Mouse (Mus musculus): ENCODE results near the gene Fam47e. TPM values are rescaled to one million over a fixed set of nuclear protein-coding genes. Genes with fewer than 3 reads are reported as not detected.

The Fam47e gene
- total and polyA plus RNA-seq, 3 experiments, result not detected

GRCm38 (mm10) chr5:92506301-92506729 is 48.6 kb upstream of the Fam47e start (continued):
- TF ChIP-seq ZKSCAN1 (IDR thresholded peaks at IDR 0.05; ENCODE audit: low read depth, low read length), result no peak
- TF ChIP-seq GATA1 (IDR thresholded peaks at IDR 0.05; ENCODE audit: low read depth, low read length), result peak; percentile 50; the same call in 1 of the 2 replicates
- no peak for TF ChIP-seq MYB (IDR thresholded peaks at IDR 0.05; ENCODE audit: low read depth, low read length)
- TF ChIP-seq ZMIZ1 (IDR thresholded peaks at IDR 0.05; ENCODE audit: low read depth, low read length), result no peak
- TF ChIP-seq POLR2AphosphoS5 (IDR thresholded peaks at IDR 0.05; ENCODE audit: borderline replicate concordance, low read depth, low read length), result no peak
- TF ChIP-seq HCFC1 (IDR thresholded peaks at IDR 0.05; ENCODE audit: low read depth, low read length), result peak; percentile 5; the same call in 1 of the 2 replicates
- TF ChIP-seq MEF2A (IDR thresholded peaks at IDR 0.05; ENCODE audit: extremely low read depth, insufficient replicate concordance, low read depth, low read length, poor library complexity, severe bottlenecking), result no peak
- TF ChIP-seq RAD21 (IDR thresholded peaks at IDR 0.05; ENCODE audit: low read depth, low read length), result peak; percentile 62
- TF ChIP-seq CHD2 (IDR thresholded peaks at IDR 0.05; ENCODE audit: low read length), result no peak; the same call in 1 of the 2 replicates

DNA sequence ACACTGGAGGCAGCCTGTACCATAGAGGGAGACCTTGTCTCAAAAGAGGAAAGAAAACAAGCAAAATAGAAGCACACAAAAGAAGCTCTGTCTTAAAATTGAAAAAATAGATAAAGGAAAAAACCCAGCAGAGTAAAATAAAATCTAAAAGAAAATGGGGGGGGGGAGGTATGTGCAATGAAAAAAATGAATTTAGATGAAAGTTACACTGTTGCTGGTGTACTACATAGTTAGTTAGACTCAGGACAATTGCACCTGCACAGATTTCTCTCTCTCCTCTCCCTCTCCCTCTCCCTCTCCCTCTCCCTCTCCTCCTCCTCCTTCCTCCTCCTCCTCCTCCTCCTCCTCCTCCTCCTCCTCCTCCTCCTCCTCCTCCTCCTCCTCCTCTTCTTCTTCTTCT is 48.1 kb upstream of the Fam47e start, which contains the start of gene Scarb2:
Gene Scarb2, minus strand, starts transcription at position 101 of the 400 bp plus-strand sequence.
- H3K4me1 ChIP-seq (ENCODE audit: control insufficient read depth in 1 of 2, insufficient read depth in 2 of 2, low read length in 2 of 2), result peaks cover 5 to 14% of the 10 kb centered on the region in 2 experiments

DNA sequence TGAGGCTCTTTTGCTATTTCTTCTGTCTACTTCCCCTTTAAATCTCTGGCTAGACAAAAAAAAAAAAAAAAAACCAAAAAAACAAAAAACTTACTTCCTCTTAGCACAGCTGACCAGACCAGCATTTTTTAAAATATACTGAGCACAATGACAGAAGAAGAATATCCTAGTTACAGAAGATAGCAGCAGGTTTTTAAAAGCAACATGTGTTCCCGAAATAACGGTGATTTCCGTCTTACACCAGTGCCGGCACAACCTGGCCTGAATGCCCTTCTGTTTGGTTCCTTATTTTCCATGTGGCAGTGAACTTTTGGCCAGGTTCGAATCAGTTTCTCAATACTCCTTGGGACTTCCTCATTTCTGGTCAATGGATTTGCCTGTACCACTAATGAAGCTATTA is 46.0 kb upstream of the Fam47e start:
- DNase-seq (ENCODE audit: low read depth, low spot score), result peak; percentile 76
- TF ChIP-seq ZNF384 (IDR thresholded peaks at IDR 0.05; ENCODE audit: low read depth, low read length) (peak; percentile 100), MAFK (IDR thresholded peaks at IDR 0.05; ENCODE audit: borderline replicate concordance, low read depth, low read length) (0 out of 2 replicates have a peak, but pooled peaks have one; percentile 37), KAT2A (conservative IDR thresholded peaks at IDR 0.05; ENCODE audit: low read depth, low read length) (no peak), GATA1 (IDR thresholded peaks at IDR 0.05; ENCODE audit: low read depth, low read length) (0 out of 2 replicates have a peak, but pooled peaks have one; percentile 12), USF1 (IDR thresholded peaks at IDR 0.05; ENCODE audit: low read depth, low read length) (peak; percentile 45; the same call in 1 of the 2 replicates), MXI1 (IDR thresholded peaks at IDR 0.05; ENCODE audit: low read depth, low read length) (peak; percentile 38; the same call in 1 of the 2 replicates), RAD21 (IDR thresholded peaks at IDR 0.05; ENCODE audit: low read depth, low read length) (no peak), HCFC1 (IDR thresholded peaks at IDR 0.05; ENCODE audit: low read depth, low read length) (0 out of 2 replicates have a peak, but pooled peaks have one; percentile 54), BHLHE40 (IDR thresholded peaks at IDR 0.05; ENCODE audit: borderline replicate concordance, low read depth, low read length) (peak; percentile 32; the same call in 1 of the 2 replicates), ZMIZ1 (IDR thresholded peaks at IDR 0.05; ENCODE audit: low read depth, low read length) (no peak), MAZ (IDR thresholded peaks at IDR 0.05; ENCODE audit: low read depth, low read length) (no peak), TBP (IDR thresholded peaks at IDR 0.05; ENCODE audit: low read depth, low read length) (no peak), NELFE (IDR thresholded peaks at IDR 0.05; ENCODE audit: low read depth, low read length) (no peak), ZC3H11A (IDR thresholded peaks at IDR 0.05; ENCODE audit: low read depth, low read length) (no peak), MYC (IDR thresholded peaks at IDR 0.05; ENCODE audit: low read depth, low read length) (peak; percentile 85), MAX (IDR thresholded peaks at IDR 0.05; ENCODE audit: low read length) (no peak), MYB (IDR thresholded peaks at IDR 0.05; ENCODE audit: low read depth, low read length) (no peak), RCOR1 (IDR thresholded peaks at IDR 0.05; ENCODE audit: low read depth, low read length) (peak; percentile 70), CHD2 (IDR thresholded peaks at IDR 0.05; ENCODE audit: low read length) (no peak), CHD1 (IDR thresholded peaks at IDR 0.05; ENCODE audit: low read depth, low read length) (no peak), EP300 (IDR thresholded peaks at IDR 0.05; ENCODE audit: low read depth in 1 of 2, low read length in 2 of 2) (peak; percentile 34 to 70; a peak in 2 of 4 replicates), E2F4 (IDR thresholded peaks at IDR 0.05; ENCODE audit: borderline replicate concordance, low read depth, low read length) (no peak), POLR2A (IDR thresholded peaks at IDR 0.05; ENCODE audit: control insufficient read depth in 1 of 2, insufficient read depth in 1 of 2, low read depth in 1 of 2, low read length in 2 of 2, poor library complexity in 1 of 2) (no peak), CTCF (IDR thresholded peaks at IDR 0.05 in 2 of 3, conservative IDR thresholded peaks at IDR 0.05 in 1 of 3; ENCODE audit: control insufficient read depth in 1 of 3, insufficient read depth in 1 of 3, low read depth in 2 of 3, low read length in 3 of 3, poor library complexity in 1 of 3, severe bottlenecking in 1 of 3) (no peak)

More for the DNA sequence above, 48.1 kb upstream of the Fam47e start, which contains the start of gene Scarb2:
- H3K36me3 ChIP-seq (ENCODE audit: control insufficient read depth in 1 of 2, insufficient read depth in 2 of 2, low read length in 2 of 2), result peaks cover 0 to 13% of the 10 kb centered on the region in 2 experiments; a peak in 2 of 4 replicates
- peak within 1 kb of the TSS; percentile 59 for H3K27ac ChIP-seq (ENCODE audit: control insufficient read depth, low read depth, low read length)
- peak within 1 kb of the TSS; percentile 79 to 96 for H3K4me3 ChIP-seq (ENCODE audit: control insufficient read depth in 1 of 2, insufficient read depth in 1 of 2, low read depth in 2 of 2, low read length in 2 of 2)
- peaks cover 14% of the 10 kb centered on the region for H3K79me2 ChIP-seq (ENCODE audit: control insufficient read depth, insufficient read depth, low read length, poor library complexity)
- TF ChIP-seq HCFC1 (IDR thresholded peaks at IDR 0.05; ENCODE audit: low read depth, low read length) (peak; percentile 4; the same call in 1 of the 2 replicates), MYB (IDR thresholded peaks at IDR 0.05; ENCODE audit: low read depth, low read length) (no peak)
- no peaks in the 10 kb centered on the region for H3K27me3 ChIP-seq (ENCODE audit: control insufficient read depth in 1 of 2, insufficient read depth in 2 of 2, low read length in 2 of 2)
- H3K9ac ChIP-seq (ENCODE audit: control insufficient read depth, low read depth, low read length, poor library complexity, severe bottlenecking), result peak within 1 kb of the TSS; percentile 85
- DNase-seq (ENCODE audit: low read depth, low spot score), result no peak
- no peaks in the 10 kb centered on the region for H3K9me3 ChIP-seq (replicated peaks; ENCODE audit: insufficient read depth, low read length)

More for the DNA sequence above, 46.0 kb upstream of the Fam47e start:
- Histone ChIP-seq H3K27ac (ENCODE audit: control insufficient read depth, low read depth, low read length) (0 out of 2 replicates have a peak overlapping the region, but pooled peaks have one; percentile 24), H3K4me3 (ENCODE audit: control insufficient read depth in 1 of 2, insufficient read depth in 1 of 2, low read depth in 2 of 2, low read length in 2 of 2) (0 out of 4 replicates have a peak overlapping the region, but pooled peaks of 1 of the 2 experiments have one; percentile 11), H3K9ac (ENCODE audit: control insufficient read depth, low read depth, low read length, poor library complexity, severe bottlenecking) (peak overlapping the region; percentile 26; the same call in 1 of the 2 replicates), H3K79me2 (ENCODE audit: control insufficient read depth, insufficient read depth, low read length, poor library complexity) (peaks cover 10% of the 10 kb centered on the region), H3K4me1 (ENCODE audit: control insufficient read depth in 1 of 2, insufficient read depth in 2 of 2, low read length in 2 of 2) (peaks cover 2 to 9% of the 10 kb centered on the region in 2 experiments), H3K36me3 (ENCODE audit: control insufficient read depth in 1 of 2, insufficient read depth in 2 of 2, low read length in 2 of 2) (peaks cover 0 to 10% of the 10 kb centered on the region in 2 experiments; a peak in 2 of 4 replicates), H3K9me3 (replicated peaks; ENCODE audit: insufficient read depth, low read length) (no peaks in the 10 kb centered on the region), H3K27me3 (ENCODE audit: control insufficient read depth in 1 of 2, insufficient read depth in 2 of 2, low read length in 2 of 2) (no peaks in the 10 kb centered on the region)

All from MEL (cell line).